ENCODE assay signal across 23 mouse cellular contexts in genomic region chr7:71377983-71378382, GRCm38 (mm10). TPM values are rescaled to one million over a fixed set of nuclear protein-coding genes. Genes with fewer than 3 reads are reported as not detected.
DNase-seq lines count a peak whose midpoint lies in the region; ATAC-seq and TF ChIP-seq lines count a peak whose summit lies in the region.
"Had no signal": no experiment of that assay in that cellular context is flagged by ENCODE, and none has a peak within 500 bp of the region (broad histone marks: within the 10 kb centered on the region; RNA-seq: fewer than 3 reads in every experiment).

No protein-coding gene starts in this region.

- no peaks in the 10 kb centered on the region for H3K9me3 ChIP-seq in heart, embryonic 13.5 days
- H3K9me3 ChIP-seq in limb, embryonic 13.5 days: no peaks in the 10 kb centered on the region
- H3K9me3 ChIP-seq in limb, embryonic 10.5 days (replicated peaks): no peaks in the 10 kb centered on the region
- no peaks in the 10 kb centered on the region for H3K9me3 ChIP-seq in limb, embryonic 14.5 days (ENCODE audit: control insufficient read depth, low read length)
- H3K9me3 ChIP-seq: limb, embryonic 12.5 days; liver, embryonic 15.5 days had no signal

- H3K9ac ChIP-seq in heart, embryonic 13.5 days: no peak overlapping the region
- H3K9ac ChIP-seq in limb, embryonic 13.5 days: no peak overlapping the region
- H3K9ac ChIP-seq in limb, embryonic 14.5 days (ENCODE audit: low read depth, low read length, severe bottlenecking): no peak overlapping the region
- H3K9ac ChIP-seq: limb, embryonic 12.5 days; liver, embryonic 15.5 days had no signal

- no peak for DNase-seq in heart, postnatal 14 days
- DNase-seq in limb, embryonic 10.5 days (ENCODE audit: low spot score): no peak
- peak; percentile 9 for DNase-seq in ZHBTc4 (ENCODE audit: low read depth, low spot score)
- peak; percentile 13 for DNase-seq in limb, embryonic 14.5 days (ENCODE audit: low spot score)
- DNase-seq in cerebellum, adult 9-11 months: no peak
- DNase-seq in adrenal gland, postnatal 4 days (ENCODE audit: low spot score in 2 of 2): no peak
- DNase-seq: adrenal gland, postnatal 36 days; cerebellum, adult 9-10 months; gastrocnemius, postnatal 10 days; heart, adult 2 months; heart, postnatal 10 days; kidney, postnatal 36 days; layer of hippocampus, adult 9-11 months; thymus, postnatal 14 days had no signal

- peak overlapping the region; percentile 29; the same call in 1 of the 2 replicates for H3K27ac ChIP-seq in heart, embryonic 13.5 days (replicated peaks)
- H3K27ac ChIP-seq in limb, embryonic 13.5 days: no peak overlapping the region
- no peak overlapping the region for H3K27ac ChIP-seq in limb, embryonic 10.5 days
- no peak overlapping the region for H3K27ac ChIP-seq in limb, embryonic 14.5 days (replicated peaks; ENCODE audit: low read depth, low read length)
- H3K27ac ChIP-seq: heart, adult 2 months; limb, embryonic 12.5 days; liver, embryonic 15.5 days had no signal

- H3K27me3 ChIP-seq in heart, embryonic 13.5 days (replicated peaks): no peaks in the 10 kb centered on the region
- H3K27me3 ChIP-seq in limb, embryonic 13.5 days: peaks cover 13% of the 10 kb centered on the region
- peaks cover 46% of the 10 kb centered on the region for H3K27me3 ChIP-seq in limb, embryonic 10.5 days (ENCODE audit: low read depth, poor library complexity, severe bottlenecking)
- H3K27me3 ChIP-seq in limb, embryonic 14.5 days (ENCODE audit: control insufficient read depth, insufficient read depth, low read length): no peaks in the 10 kb centered on the region
- H3K27me3 ChIP-seq: limb, embryonic 12.5 days; liver, embryonic 15.5 days; Patski had no signal

- intact Hi-C loops in heart, postnatal 14 days (cut with DNase I): loop anchor here (2.0 to 10.0 kb wide), 5 partner anchors 33 to 487 kb away; no protein-coding TSS in a partner anchor

- H3K4me3 ChIP-seq in heart, embryonic 13.5 days: no peak overlapping the region
- no peak overlapping the region for H3K4me3 ChIP-seq in limb, embryonic 13.5 days
- no peak overlapping the region for H3K4me3 ChIP-seq in limb, embryonic 10.5 days
- H3K4me3 ChIP-seq in limb, embryonic 14.5 days (replicated peaks; ENCODE audit: low read length): no peak overlapping the region
- H3K4me3 ChIP-seq: heart, adult 2 months; limb, embryonic 12.5 days; liver, embryonic 15.5 days had no signal

- peaks cover 49% of the 10 kb centered on the region for H3K4me1 ChIP-seq in heart, embryonic 13.5 days
- H3K4me1 ChIP-seq in limb, embryonic 13.5 days: peaks cover 19% of the 10 kb centered on the region
- H3K4me1 ChIP-seq in limb, embryonic 10.5 days: peaks cover 37% of the 10 kb centered on the region
- H3K4me1 ChIP-seq in limb, embryonic 14.5 days (ENCODE audit: control insufficient read depth, insufficient read depth, low read length): peaks cover 7% of the 10 kb centered on the region

- ATAC-seq in heart, embryonic 13.5 days (ENCODE audit: extremely low read depth, insufficient number of reproducible peaks, low FRiP score, low TSS enrichment): no peak
- ATAC-seq in limb, embryonic 13.5 days (ENCODE audit: low FRiP score, low read depth): peak; percentile 75
- ATAC-seq in limb, embryonic 14.5 days (ENCODE audit: low FRiP score, low read depth): peak; percentile 44; the same call in 1 of the 2 replicates
- ATAC-seq: Patski had no signal

- no peak overlapping the region for H3K4me2 ChIP-seq in heart, embryonic 13.5 days
- no peak overlapping the region for H3K4me2 ChIP-seq in limb, embryonic 13.5 days (replicated peaks)
- no peak overlapping the region for H3K4me2 ChIP-seq in limb, embryonic 14.5 days (replicated peaks; ENCODE audit: low read depth, low read length, severe bottlenecking)
- H3K4me2 ChIP-seq: limb, embryonic 12.5 days; liver, embryonic 15.5 days had no signal

- no peaks in the 10 kb centered on the region for H3K36me3 ChIP-seq in heart, embryonic 13.5 days
- H3K36me3 ChIP-seq in limb, embryonic 13.5 days: no peaks in the 10 kb centered on the region
- no peaks in the 10 kb centered on the region for H3K36me3 ChIP-seq in limb, embryonic 10.5 days
- H3K36me3 ChIP-seq in limb, embryonic 14.5 days (ENCODE audit: control insufficient read depth, insufficient read depth, low read length): no peaks in the 10 kb centered on the region
- H3K36me3 ChIP-seq: limb, embryonic 12.5 days; liver, embryonic 15.5 days had no signal

- 48% methylated on average over 6 of the region's 6 CpGs for WGBS in heart, embryonic 13.5 days
- WGBS in limb, embryonic 13.5 days: 76% methylated on average over 6 of the region's 6 CpGs
- WGBS in limb, embryonic 10.5 days: 86% methylated on average over 6 of the region's 6 CpGs
- WGBS in limb, embryonic 14.5 days: 74% methylated on average over 6 of the region's 6 CpGs

- no peak for TF ChIP-seq POLR2A in limb, embryonic 14.5 days (IDR thresholded peaks at IDR 0.05; ENCODE audit: borderline replicate concordance, extremely low read depth, insufficient read depth, insufficient read length)

RNA-seq across cellular contexts. Expression of gene Gm10295, which starts 26.7 kb away (rescaled TPM):
- not detected in 2 replicates for polyA plus RNA-seq in heart, embryonic 13.5 days (2015; fragmentation: Nextera tagmentation; extraction: Ambion mirVana)
- total RNA-seq in heart, postnatal 14 days (2021): not detected
- polyA plus RNA-seq in limb, embryonic 13.5 days (2015; fragmentation: Nextera tagmentation; extraction: Ambion mirVana): not detected in 2 replicates
- polyA plus RNA-seq in limb, embryonic 10.5 days (2016; fragmentation: Nextera tagmentation; extraction: Ambion mirVana): not detected in 2 replicates
- not detected in 2 replicates for polyA plus RNA-seq in limb, embryonic 14.5 days (2012; rRNA removed)
- polyA plus RNA-seq in limb, embryonic 14.5 days (2014; fragmentation: Nextera tagmentation; extraction: Ambion mirVana): not detected in 2 replicates
- not detected for total RNA-seq in adrenal gland, postnatal 4 days (2021)
- total RNA-seq: adrenal gland, postnatal 36 days; gastrocnemius, postnatal 10 days; heart, adult 2 months; heart, postnatal 10 days; left cerebral cortex, adult 8-10 months; megakaryocyte-erythroid progenitor cell, adult 5-6 weeks had no signal
- polyA plus RNA-seq: C2C12; heart, adult 2 months; limb, embryonic 12.5 days; liver, embryonic 15.5 days; neural tube, embryonic 14.5 days; Patski had no signal

Comparison
In these comparisons a context has a peak if more than half of its experiments do, and no peak if none do; other contexts are left out.
1. DNase-seq: peak in ZHBTc4 (single experiment) and limb, embryonic 14.5 days (single experiment); none in heart, postnatal 14 days (0 of 2), limb, embryonic 10.5 days (single experiment), cerebellum, adult 9-11 months (single experiment) and adrenal gland, postnatal 4 days (0 of 2).